Mouse (Mus musculus): ENCODE results near the gene D630003M21Rik.

The D630003M21Rik gene

DNA sequence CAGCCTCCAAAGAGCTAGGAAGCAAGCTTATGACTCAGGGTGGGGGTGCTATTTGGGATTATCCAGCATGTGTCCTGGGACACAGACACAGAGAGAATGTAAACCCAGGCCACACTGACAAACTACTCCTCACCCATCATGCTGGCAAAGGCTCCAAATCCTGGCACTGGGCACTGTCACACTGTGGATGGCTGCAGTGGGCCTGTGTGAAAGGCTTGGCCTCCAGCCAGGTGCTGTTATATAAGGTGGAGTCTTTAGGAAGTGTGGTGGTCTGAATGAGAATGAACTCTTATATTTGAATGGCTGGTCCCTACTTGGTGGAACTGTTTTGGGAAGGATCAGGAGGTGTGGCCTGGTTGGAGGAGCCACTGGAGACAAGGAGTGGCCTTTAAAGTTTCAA lies 7.7 kb upstream of the D630003M21Rik start:
- CTCF ChIA-PET, result no interaction called here

DNA sequence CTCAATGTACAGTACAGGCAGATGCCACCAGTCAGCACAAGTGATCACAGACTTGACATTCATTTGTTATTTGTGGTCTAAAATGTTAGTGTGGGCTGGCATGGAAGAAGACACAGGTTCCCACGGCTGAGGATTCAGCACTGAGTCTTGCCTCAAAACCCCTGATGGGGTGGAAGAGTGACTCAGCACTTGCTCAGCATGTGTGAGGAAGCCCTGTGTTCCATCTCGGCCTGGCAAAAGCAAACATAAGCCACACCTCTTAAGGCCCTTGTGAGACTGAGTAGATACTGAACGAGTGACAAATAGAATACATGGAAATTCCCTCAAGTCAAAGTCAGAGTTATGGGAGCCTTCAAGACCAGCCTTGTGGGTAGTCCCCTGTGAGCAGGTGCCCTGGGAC lies 4.1 kb upstream of the D630003M21Rik start:
- CTCF ChIA-PET, result no interaction called here

DNA sequence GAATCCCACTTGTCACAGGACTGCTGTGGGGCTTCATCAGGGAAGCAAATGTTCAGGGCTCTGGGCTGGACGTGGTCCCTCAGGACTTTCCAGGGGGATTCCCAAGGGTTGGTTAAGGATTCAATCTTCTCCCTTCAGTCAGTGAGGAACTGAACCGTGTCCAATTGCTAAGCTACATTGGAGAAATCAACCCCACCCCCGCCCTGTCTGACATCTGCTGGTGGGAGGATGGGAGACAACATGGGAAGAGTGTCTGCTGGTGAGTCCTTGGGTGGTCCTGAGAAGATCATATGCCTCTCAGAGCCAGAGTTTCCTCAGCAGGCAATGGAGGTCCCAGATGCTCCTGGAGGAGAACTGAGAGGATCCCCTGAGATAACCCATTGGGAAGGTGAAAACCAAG lies 3.4 kb upstream of the D630003M21Rik start:
- CTCF ChIA-PET, result no interaction called here

DNA sequence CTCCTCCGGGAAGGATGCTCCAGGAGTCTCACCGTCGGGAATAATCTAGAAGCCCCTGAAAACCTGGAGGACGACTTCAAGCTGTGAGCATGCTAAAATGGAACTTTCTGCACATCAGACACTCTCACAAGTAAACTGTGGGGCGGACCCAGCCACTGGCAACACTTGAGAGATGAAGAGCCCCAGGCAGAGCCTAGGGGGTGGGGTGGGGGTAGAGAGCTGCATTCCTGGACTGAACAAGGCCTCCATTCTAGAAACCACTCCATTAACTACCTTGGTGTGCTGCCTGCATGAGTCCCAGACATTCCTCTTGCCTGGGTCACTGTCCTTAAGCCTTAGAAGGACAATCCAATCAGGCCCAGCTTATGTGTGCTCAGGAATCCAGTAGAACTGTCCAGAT lies 2.0 kb upstream of the D630003M21Rik start:
- CTCF ChIA-PET, result no interaction called here

DNA sequence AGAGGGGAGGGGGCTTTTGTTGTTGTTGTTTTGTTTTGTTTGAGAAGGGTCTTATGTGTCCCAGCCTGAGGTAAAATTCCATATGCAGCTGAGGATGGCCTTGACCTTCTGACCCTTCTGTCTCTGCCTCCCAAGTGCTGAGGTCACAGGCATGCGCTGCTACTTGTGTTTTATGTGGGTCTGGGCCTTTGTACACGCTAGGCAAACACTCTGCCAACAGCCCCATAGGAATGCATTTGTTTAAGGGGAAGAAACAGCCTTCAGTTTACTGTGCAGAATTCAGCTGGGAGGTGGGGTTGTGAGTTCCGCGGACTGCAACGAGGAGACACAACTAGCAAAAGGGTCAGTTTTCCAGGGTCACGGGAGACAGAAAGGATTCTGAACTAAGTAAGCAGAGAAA lies 1.6 kb upstream of the D630003M21Rik start:
- CTCF ChIA-PET, result no interaction called here

DNA sequence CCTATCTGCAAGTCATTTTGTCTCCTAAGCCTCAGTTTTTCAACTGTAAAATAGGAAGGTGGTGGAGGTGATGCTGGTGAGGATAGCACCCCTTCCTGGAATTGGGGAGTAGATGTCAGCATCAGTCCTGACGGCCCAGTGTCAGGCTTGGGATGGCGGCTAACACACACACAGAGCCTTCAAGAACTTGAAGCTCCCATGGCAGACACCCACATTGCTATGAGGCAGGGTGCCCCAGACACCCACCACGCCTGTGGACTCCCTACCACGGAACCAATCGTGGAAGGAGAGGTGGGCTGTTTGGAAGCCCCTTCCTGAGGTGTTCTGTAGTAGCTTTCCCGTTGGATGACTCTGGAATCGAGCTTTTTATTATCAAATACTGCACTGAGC lies 476 bp upstream of the D630003M21Rik start:
- CTCF ChIA-PET, result no interaction called here

DNA sequence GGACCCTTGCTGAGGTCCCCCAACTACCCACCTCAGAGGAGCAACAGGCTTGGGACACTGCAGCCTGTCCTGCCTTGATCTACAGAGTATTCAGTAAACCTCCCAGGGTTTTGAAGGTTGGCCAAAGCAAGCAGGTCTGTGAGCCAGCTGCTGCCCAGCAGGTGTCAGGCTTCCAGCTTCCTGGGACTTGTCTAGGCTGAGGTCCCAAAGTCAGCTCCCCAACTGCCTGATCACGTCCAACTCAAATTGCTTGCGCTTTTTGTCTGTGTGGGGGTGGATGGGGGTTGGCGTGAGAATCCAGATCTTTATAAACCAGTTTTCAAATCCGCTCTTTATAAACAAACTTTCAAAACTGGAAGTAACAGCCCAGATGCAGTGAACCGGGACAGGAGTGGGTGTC lies 3.7 kb downstream of the D630003M21Rik start:
- CTCF ChIA-PET, result no interaction called here

DNA sequence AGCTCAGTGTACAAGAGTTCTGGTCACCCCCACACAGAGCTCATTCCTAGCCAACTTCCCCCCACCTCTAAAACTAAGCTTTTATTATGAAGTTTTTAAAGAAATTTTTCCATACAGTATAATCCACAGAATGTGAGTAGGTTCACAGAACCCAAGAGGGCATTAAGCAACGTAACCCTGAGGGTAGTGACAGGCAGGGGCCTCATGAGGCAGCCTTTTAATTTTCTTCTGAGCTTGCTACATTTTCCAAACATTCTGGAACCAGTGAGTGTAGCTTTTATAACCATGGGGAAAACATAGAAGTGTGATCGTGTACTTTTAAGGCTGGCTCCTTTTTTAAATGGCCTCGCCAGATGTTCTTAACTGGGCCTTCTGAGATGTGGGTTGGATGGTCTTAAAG lies 5.5 kb downstream of the D630003M21Rik start:
- CTCF ChIA-PET, result interaction anchor here (0.6 kb wide), 1 partner anchor 12 kb away, joined by 8 read pairs; no protein-coding TSS in a partner anchor

DNA sequence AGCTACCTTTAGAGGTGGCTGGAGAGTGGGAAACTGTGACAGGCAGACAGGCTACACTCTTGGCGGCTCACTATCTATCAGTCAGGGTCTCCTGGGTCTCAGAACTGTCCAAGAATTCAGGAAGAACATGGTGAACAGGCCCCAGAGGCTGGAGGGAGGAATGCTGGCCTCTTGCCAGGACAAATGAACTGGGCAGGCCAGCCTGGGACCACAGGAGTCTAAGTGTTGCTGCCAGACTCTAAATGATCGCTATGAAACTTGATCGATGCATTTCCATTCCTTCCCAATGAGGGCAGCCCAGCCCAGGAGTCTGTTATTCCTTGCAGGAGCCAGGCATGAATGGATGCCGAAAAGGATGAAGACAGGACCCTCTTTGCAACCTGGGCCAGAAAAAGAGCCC lies 6.4 kb downstream of the D630003M21Rik start:
- CTCF ChIA-PET, result no interaction called here

DNA sequence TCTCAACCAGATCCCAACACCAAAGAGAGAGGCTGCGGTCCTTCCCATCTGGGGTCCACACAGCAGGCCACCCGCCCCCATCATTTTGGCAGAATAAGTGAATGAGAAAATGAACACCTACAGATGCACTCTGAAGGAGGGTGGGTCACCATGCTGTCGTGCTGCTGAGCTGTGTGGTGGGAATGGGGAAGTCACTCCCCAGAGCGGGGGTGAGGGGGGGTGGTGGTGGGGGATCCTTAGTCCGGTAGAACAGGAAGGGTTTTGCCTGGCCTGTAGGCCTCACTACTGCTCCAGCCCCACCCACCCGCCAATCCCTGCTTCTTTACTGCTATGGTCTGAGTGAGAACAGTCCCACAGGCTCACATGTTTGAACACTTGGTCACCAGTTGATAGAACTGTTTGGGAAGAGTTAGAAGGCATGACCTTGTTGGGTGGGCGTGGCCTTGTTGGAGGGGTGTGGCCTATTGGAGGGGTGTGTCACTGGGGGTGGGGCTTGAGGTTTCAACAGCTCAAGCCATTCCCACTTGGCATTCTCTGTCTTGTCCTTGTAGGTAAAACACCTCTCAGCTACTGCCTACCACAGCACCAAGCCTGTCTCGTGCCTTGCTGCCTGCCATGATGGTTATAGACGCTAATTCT lies 7.5 kb downstream of the D630003M21Rik start:
- CTCF ChIA-PET, result no interaction called here

DNA sequence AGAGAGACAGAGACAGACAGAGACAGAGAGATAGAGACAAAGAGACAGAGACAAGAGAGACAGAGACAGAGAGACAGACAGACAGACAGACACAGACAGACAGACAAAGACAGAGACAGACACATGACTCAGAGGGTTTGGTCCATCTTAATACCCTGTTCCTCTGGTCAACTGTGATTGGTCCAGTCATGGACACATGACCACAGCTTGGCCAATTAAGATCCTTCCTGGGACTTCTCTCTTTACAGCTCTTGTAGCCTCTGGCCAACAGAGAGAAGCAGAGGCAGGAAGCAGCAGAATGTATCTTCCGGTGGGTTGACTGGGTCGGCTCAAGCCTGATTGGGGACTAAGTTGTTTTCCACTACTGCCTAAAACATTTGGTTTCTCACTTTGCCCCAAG lies 9.5 kb downstream of the D630003M21Rik start:
- CTCF ChIA-PET, result no interaction called here

DNA sequence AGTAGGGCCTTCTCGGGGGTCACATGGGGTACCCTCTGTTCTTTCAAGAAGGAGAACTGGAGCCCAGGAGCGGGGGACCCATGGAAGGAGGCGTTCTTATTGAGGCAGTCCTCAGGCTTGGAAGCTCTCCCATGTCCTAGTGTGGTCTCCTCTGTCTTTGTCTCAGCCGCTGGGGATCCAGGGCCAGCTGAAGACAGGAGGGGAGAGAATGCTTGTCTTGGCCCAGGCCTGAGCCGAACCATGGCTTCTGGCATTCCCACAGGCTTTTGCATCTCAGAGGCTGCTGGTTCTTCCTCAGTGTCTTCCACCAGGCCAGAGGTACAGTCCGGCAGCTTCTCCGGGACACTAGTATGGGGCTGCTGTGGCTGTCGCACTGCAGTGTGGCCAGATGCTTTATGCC lies 12.5 kb downstream of the D630003M21Rik start:
- CTCF ChIA-PET, result no interaction called here

DNA sequence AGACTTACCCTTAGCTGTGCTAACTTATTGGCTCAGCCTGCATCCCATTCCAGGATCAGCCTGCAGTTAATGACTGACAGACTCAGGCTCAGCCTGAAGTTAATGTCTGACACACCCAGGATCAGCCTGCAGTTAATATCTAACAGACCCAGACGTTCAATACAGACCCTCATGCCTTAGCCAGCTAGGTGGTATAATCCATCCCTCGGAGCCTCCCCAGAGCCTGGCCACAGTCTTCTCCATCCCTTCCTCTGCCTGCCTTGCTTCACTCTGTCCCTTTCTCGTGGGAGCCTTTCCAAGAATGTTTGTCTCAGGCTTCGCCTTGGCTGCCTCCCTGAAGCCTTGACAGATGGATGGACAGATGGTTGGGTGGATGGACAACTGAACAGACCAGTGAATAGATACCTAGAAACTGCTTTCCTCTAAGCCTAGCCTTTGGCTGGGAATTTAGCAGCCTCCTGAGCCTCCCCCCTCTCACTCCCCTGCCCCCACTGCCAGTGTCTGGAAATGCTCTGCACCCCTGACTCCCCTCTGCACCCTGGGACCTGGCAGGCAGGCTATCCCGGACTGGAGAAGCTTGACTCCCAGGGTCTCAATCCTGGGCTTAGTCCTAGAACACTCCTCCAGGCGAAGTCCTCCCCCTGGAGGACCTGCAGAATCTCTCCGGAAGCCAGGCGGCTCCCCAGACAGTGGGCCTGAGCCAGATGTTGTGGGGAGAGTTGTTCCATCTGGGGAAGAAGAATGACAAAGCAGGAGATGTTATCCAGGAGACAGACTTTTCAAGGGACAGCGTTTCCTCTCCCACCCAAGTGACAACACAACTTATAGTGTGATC lies 13.5 kb downstream of the D630003M21Rik start:
- CTCF ChIA-PET, result no interaction called here

DNA sequence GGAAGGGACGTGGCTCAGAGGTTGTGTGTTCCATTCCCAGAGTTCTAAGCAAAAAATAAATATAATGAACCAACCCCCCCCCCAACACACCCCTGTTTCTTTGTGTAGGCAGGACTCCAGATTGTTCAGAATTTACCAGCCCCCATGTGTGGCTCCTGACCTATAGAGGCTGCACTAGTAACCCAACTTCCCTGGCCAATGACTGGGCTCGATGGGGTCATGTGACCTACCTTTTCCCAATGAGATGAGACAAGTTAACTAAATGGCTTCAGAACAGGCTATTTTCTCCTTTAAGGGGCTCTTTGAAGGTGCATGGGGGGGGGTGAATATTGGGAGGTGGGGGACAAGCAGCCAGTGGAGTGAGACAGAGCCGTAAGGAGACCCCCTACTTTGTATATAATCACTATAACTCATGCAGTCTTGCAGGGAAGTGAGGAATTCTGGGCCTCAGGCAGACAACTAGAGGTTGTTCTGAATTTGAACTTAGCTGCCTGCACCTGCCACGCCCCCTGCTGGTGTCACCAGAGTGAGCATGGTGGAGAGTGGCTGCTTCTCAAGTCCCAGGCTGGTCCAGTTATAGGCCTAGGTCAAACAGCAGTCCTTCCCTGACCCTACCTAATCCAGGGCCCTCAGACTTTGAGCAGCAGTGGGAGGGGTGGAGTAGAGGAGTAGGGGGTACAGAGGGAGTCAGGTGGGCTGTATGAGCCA lies 17.1 kb downstream of the D630003M21Rik start:
- CTCF ChIA-PET, result no interaction called here

DNA sequence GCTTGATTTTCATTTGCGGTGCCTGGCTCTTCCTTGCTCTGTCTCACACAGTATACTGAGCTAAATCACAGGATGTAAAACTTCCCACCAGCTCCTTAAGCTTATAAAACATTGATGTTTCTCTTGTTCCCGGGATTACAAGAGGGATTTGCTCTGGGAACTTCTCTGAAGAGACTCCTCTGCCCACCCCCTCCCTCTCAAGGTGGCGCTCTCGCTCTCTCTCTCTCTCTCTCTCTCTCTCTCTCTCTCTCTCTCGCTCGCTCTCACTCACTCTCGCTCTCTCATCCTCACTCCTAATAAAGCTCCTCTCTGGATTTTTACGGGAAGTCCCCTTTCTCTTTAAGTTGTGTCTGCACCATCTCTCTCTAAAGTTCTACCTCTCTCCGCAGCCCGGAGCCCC lies 18.1 kb downstream of the D630003M21Rik start:
- CTCF ChIA-PET, result interaction anchor here (0.6 to 0.8 kb wide), 2 partner anchors 13 to 114 kb away, joined by 3 to 8 read pairs; no protein-coding TSS in a partner anchor

DNA sequence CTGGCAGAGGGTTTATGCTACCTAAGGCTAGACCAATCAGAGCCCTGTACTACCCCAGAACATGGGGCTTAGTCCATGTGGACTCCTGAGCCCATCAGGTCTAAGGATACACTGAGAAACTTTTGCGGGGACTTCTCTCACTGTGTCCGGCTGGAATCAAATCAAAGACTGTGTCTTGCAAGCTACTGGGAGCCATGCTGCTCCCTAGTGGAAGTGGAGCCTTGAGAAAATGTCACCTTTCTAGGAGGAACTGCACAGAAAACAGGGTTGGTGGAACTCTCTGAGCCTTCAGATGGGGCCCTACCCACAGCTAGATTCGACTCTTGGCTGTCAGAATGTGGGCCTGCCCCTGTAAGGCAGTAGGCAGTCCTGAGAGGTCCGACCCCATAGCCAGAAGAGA lies 18.5 kb downstream of the D630003M21Rik start:
- CTCF ChIA-PET, result interaction anchor here (0.6 kb wide), 1 partner anchor 114 kb away, joined by 3 read pairs; no protein-coding TSS in a partner anchor

DNA sequence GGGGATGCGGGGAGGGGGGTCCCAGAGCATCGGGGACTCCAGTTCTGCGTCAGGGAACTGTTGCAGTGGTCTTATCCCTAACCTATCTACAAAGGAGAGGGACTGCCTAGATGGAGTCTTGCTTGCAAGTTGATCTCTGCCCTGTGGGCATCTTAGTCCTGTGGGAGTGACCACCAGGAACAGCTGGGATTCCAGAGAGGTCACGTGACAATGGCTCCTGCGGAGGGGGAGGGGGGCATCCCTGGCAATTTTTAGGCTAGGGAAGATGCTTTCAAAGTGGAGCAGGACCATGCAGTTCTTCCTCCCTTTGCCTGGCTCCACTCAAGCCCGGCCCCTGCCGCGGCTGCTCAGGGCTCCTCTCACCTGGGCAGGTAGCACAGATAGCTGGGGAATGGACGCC lies 19.2 kb downstream of the D630003M21Rik start:
- CTCF ChIA-PET, result no interaction called here

DNA sequence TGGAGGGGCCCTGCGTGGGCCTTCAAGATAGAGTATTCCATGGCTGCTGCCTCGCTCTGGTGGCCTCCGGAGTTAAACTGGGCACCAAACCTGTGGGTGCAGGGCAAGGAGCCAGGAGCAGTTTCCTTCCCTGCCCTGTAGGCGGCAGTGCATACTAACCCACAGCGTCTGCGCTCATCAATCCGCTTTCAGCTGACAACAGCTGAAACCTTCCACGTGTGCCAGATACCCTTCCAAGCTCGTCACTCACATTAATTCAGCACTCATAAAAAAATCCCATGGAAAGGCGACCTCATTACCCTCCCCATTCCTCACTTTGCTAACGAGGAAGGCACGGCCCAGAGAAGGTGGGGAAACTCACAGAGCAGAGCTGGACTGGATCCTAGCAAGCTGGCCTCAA lies 21.2 kb downstream of the D630003M21Rik start:
- CTCF ChIA-PET, result interaction anchor here (0.6 kb wide), 1 partner anchor 50 kb away, joined by 4 read pairs; the partner anchor contains the start of gene Bpi

DNA sequence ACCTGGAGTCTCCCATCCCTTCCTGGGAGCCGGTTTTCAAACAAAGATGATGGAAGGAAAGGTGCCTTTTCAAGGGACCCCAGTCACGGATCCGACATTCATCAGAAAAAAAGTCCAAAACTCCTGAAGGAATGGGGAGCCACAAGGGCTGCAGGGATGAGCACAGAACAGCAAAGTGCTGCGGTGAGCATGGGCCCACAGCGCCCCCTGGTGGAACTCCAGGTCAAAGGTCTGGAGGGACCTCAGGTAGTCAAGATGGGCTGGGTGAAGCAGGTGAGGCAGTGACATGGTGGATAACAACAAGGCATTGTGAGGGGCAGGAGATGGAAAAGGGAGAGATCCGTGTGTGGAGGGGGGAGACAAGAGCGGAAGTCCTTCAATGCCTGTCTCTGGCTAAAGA lies 24.9 kb downstream of the D630003M21Rik start:
- CTCF ChIA-PET, result interaction anchor here (0.7 kb wide), 1 partner anchor 37 kb away, joined by 3 read pairs; no protein-coding TSS in a partner anchor

DNA sequence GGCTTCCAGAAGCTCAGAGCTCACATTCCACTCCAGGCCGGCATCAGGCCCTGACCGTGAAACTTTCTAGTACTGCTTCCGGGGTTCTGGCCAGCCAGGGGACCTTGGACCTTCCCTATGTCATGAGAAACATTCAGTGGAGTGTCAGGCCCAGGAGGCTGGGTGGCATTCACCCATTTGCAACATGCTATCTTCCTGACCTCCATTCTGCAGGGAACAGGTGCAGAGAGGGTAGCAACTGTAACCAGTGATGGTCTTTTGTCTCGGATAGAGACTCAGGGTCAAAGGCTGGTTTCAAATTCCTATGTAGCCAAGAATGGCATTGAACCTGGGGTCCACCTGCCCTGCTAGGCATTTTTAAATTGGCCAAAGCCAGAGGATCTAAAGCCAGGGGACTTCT lies 25.3 kb downstream of the D630003M21Rik start:
- CTCF ChIA-PET, result interaction anchor here (0.6 kb wide), 1 partner anchor 8 kb away, joined by 3 read pairs; no protein-coding TSS in a partner anchor

DNA sequence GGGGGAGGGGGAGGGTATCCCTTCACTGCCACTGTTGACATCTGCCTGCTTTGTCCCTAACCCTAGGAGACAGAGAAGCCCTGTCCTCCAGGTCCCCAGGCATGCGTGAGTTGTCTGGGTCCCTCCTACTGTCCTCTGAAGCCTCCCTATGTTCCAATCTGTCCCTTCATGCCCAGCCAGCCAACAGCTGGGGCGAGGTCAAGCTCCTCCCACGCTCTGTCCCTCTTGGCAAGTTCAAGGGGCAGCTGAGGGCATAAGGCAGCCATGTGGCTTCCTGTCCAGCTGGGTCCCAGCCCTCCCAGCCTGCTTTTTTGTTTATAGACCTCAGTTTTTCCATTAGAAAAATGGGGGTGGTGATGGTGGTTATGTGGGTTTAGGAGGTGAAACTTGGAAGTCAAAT lies 29.7 kb downstream of the D630003M21Rik start:
- CTCF ChIA-PET, result no interaction called here

DNA sequence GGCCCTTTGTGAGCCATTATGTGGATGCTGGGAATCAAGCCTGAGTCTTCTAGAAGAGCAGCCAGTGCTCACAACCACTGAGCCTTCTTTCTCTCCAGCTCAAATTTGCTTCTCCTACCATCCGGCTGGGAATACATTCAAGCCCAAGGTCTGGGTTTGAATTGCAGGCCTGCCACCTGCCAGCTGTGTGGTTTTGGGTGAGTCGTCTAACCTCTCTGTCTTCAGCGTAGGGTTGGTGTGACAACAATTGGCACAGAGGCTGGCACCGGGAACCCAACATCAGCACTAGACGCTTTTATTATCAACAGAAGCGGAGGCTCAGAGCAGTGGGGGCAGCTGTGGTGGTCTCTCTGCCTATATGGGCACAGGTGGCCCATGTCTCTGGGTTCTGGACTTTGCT lies 30.2 kb downstream of the D630003M21Rik start:
- CTCF ChIA-PET, result no interaction called here

DNA sequence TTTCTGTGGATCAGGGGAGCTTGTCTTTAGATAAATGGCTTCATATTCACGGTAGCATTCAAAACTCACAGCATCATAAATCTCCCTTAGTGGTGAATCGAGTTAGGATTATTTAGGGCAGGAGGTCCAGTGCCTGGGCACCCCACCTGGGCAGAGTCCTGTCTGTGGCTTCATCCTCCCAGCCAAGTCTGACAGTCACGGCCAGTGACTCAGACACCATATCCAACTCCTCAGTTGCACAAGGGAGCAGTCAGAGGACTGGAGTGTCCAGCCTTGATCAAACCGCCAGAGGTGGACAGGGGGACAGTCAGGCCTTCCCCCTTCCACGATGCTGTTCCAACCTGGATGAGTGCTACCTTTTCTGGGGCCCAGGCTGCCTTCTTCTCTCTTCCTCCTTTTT lies 31.1 kb downstream of the D630003M21Rik start:
- CTCF ChIA-PET, result no interaction called here
